Mouse (Mus musculus): ENCODE measurements around the gene Adamtsl4. TPM values are rescaled to one million over a fixed set of nuclear protein-coding genes. Genes with fewer than 3 reads are reported as not detected.

Adamtsl4 gene
- polyA plus RNA-seq (2012; rRNA removed), result 3.1 and 4.1 TPM in 2 replicates

GRCm38 (mm10) chr3:95687524-95688421 lies at the start of gene Adamtsl4:
Gene Adamtsl4 (minus strand): TSS chr3:95687917.
- Histone ChIP-seq H3K27ac (ENCODE audit: control insufficient read depth, insufficient read depth, low read length) (no peak within 1 kb of the TSS), H3K4me1 (replicated peaks; ENCODE audit: control insufficient read depth, insufficient read depth, low read length) (peaks cover 11% of the 10 kb centered on the region), H3K27me3 (ENCODE audit: control insufficient read depth, insufficient read depth, low read length) (no peaks in the 10 kb centered on the region), H3K4me3 (ENCODE audit: control insufficient read depth, insufficient read depth, low read length) (peak within 1 kb of the TSS; percentile 18), H3K36me3 (ENCODE audit: control insufficient read depth, insufficient read depth, low read length) (no peaks in the 10 kb centered on the region)
- TF ChIP-seq POLR2A (IDR thresholded peaks at IDR 0.05; ENCODE audit: control insufficient read depth, extremely low read depth, insufficient read depth, low read length, poor library complexity) (no peak), CTCF (IDR thresholded peaks at IDR 0.05; ENCODE audit: borderline replicate concordance, control insufficient read depth, extremely low read depth, insufficient read depth, low read length, poor library complexity) (no peak)
- 18% methylated on average over 50 of the region's 50 CpGs for WGBS
- DNase-seq, result no peak

- Histone ChIP-seq H3K4me1 (replicated peaks; ENCODE audit: control insufficient read depth, insufficient read depth, low read length) (peaks cover 20% of the 10 kb centered on the region), H3K27me3 (ENCODE audit: control insufficient read depth, insufficient read depth, low read length) (no peaks in the 10 kb centered on the region), H3K4me3 (ENCODE audit: control insufficient read depth, insufficient read depth, low read length) (no peak overlapping the region), H3K36me3 (ENCODE audit: control insufficient read depth, insufficient read depth, low read length) (no peaks in the 10 kb centered on the region), H3K27ac (ENCODE audit: control insufficient read depth, insufficient read depth, low read length) (no peak overlapping the region)
- 96% methylated on average over 12 of the region's 12 CpGs for WGBS
- TF ChIP-seq CTCF (IDR thresholded peaks at IDR 0.05; ENCODE audit: borderline replicate concordance, control insufficient read depth, extremely low read depth, insufficient read depth, low read length, poor library complexity) (0 out of 2 replicates have a peak, but pooled peaks have one; percentile 9), POLR2A (IDR thresholded peaks at IDR 0.05; ENCODE audit: control insufficient read depth, extremely low read depth, insufficient read depth, low read length, poor library complexity) (no peak)
- DNase-seq, result no peak
Observed at GRCm38 (mm10) chr3:95735071-95735670, 47.5 kb upstream of the Adamtsl4 start.

- DNase-seq, result no peak
- TF ChIP-seq CTCF (IDR thresholded peaks at IDR 0.05; ENCODE audit: borderline replicate concordance, control insufficient read depth, extremely low read depth, insufficient read depth, low read length, poor library complexity), result no peak
- no peak for TF ChIP-seq POLR2A (IDR thresholded peaks at IDR 0.05; ENCODE audit: control insufficient read depth, extremely low read depth, insufficient read depth, low read length, poor library complexity)
- 95% methylated on average over 13 of the region's 13 CpGs for WGBS
- H3K4me1 ChIP-seq (replicated peaks; ENCODE audit: control insufficient read depth, insufficient read depth, low read length), result peaks cover 11% of the 10 kb centered on the region
- H3K27me3 ChIP-seq (ENCODE audit: control insufficient read depth, insufficient read depth, low read length), result no peaks in the 10 kb centered on the region
- H3K4me3 ChIP-seq (ENCODE audit: control insufficient read depth, insufficient read depth, low read length), result no peak overlapping the region
- H3K27ac ChIP-seq (ENCODE audit: control insufficient read depth, insufficient read depth, low read length), result no peak overlapping the region
- H3K36me3 ChIP-seq (ENCODE audit: control insufficient read depth, insufficient read depth, low read length), result no peaks in the 10 kb centered on the region
Observed at GRCm38 (mm10) chr3:95734092-95734702, 46.5 kb upstream of the Adamtsl4 start.

GRCm38 (mm10) chr3:95732744-95733521 lies 45.2 kb upstream of the Adamtsl4 start:
- TF ChIP-seq POLR2A (IDR thresholded peaks at IDR 0.05; ENCODE audit: control insufficient read depth, extremely low read depth, insufficient read depth, low read length, poor library complexity) (no peak), CTCF (IDR thresholded peaks at IDR 0.05; ENCODE audit: borderline replicate concordance, control insufficient read depth, extremely low read depth, insufficient read depth, low read length, poor library complexity) (no peak)
- peaks cover 3% of the 10 kb centered on the region; the same call in 1 of the 2 replicates for H3K4me1 ChIP-seq (replicated peaks; ENCODE audit: control insufficient read depth, insufficient read depth, low read length)
- H3K4me3 ChIP-seq (ENCODE audit: control insufficient read depth, insufficient read depth, low read length), result no peak overlapping the region
- no peak for DNase-seq
- H3K36me3 ChIP-seq (ENCODE audit: control insufficient read depth, insufficient read depth, low read length), result no peaks in the 10 kb centered on the region
- H3K27me3 ChIP-seq (ENCODE audit: control insufficient read depth, insufficient read depth, low read length), result no peaks in the 10 kb centered on the region
- 85% methylated on average over 11 of the region's 11 CpGs for WGBS
- H3K27ac ChIP-seq (ENCODE audit: control insufficient read depth, insufficient read depth, low read length), result no peak overlapping the region

GRCm38 (mm10) chr3:95732297-95732696 lies 44.6 kb upstream of the Adamtsl4 start:
- H3K4me3 ChIP-seq (ENCODE audit: control insufficient read depth, insufficient read depth, low read length), result no peak overlapping the region
- H3K4me1 ChIP-seq (replicated peaks; ENCODE audit: control insufficient read depth, insufficient read depth, low read length), result no peaks in the 10 kb centered on the region

More at GRCm38 (mm10) chr3:95732297-95732696, 44.6 kb upstream of the Adamtsl4 start:
- WGBS, result 97% methylated on average over 9 of the region's 9 CpGs
- no peaks in the 10 kb centered on the region for H3K27me3 ChIP-seq (ENCODE audit: control insufficient read depth, insufficient read depth, low read length)
- no peak for DNase-seq
- H3K27ac ChIP-seq (ENCODE audit: control insufficient read depth, insufficient read depth, low read length), result no peak overlapping the region
- TF ChIP-seq CTCF (IDR thresholded peaks at IDR 0.05; ENCODE audit: borderline replicate concordance, control insufficient read depth, extremely low read depth, insufficient read depth, low read length, poor library complexity), result no peak
- TF ChIP-seq POLR2A (IDR thresholded peaks at IDR 0.05; ENCODE audit: control insufficient read depth, extremely low read depth, insufficient read depth, low read length, poor library complexity), result no peak
- no peaks in the 10 kb centered on the region for H3K36me3 ChIP-seq (ENCODE audit: control insufficient read depth, insufficient read depth, low read length)

Data from thymus, adult 2 months (tissue).